Mouse (Mus musculus) midbrain, embryonic 10.5 days (tissue): ENCODE results near the gene Gm36210. TPM values are rescaled to one million over a fixed set of nuclear protein-coding genes. Genes with fewer than 3 reads are reported as not detected.

Experiments used
- DNase-seq: peaks from one replicate; pipeline ENCODE4 v3.0.0-alpha.2; 2017; ENCODE audit warnings: low spot score
- H3K27ac ChIP-seq: fragments of 300-500 bp; sonication (generic); replicated peaks from 2 replicates; pipeline ENCODE4 v1.5.1; 2016; ENCODE audit warnings: mild to moderate bottlenecking
- H3K27me3 ChIP-seq: fragments of 300-500 bp; sonication (generic); 2 replicates; pipeline ENCODE4 v1.6.1; 2016; ENCODE audit warnings: low read depth, mild to moderate bottlenecking; ENCODE audit not compliant: poor library complexity, severe bottlenecking
- H3K36me3 ChIP-seq: fragments of 300-500 bp; sonication (generic); 2 replicates; pipeline ENCODE4 v1.6.1; 2016; ENCODE audit warnings: mild to moderate bottlenecking, moderate library complexity
- H3K4me1 ChIP-seq: fragments of 300-500 bp; sonication (generic); 2 replicates; pipeline ENCODE4 v1.6.1; 2016
- H3K4me3 ChIP-seq: fragments of 300-500 bp; sonication (generic); 2 replicates; pipeline ENCODE4 v1.5.1; 2016; ENCODE audit warnings: mild to moderate bottlenecking, moderate library complexity
- H3K9me3 ChIP-seq: fragments of 300-500 bp; sonication (generic); replicated peaks from 2 replicates; pipeline ENCODE4 v1.6.1; 2016; ENCODE audit warnings: mild to moderate bottlenecking
- WGBS: fragments of 180-500 bp; shearing (Covaris S2); methylation state at CpG from one replicate; pipeline ENCODE4 v1.1.7; 2016; 5-methylcytosine and 5-hydroxymethylcytosine counted together
- polyA plus RNA-seq: library from polyadenylated mRNA; unstranded; fragments of >200 nt; fragmentation: Nextera tagmentation; extraction: Ambion mirVana; gene quantifications from 2 replicates; pipeline ENCODE4 v1.2.1, GENCODE M21; 2016

Gm36210 gene
- polyA plus RNA-seq, 1 experiment from 2014 or later, result not detected

DNA sequence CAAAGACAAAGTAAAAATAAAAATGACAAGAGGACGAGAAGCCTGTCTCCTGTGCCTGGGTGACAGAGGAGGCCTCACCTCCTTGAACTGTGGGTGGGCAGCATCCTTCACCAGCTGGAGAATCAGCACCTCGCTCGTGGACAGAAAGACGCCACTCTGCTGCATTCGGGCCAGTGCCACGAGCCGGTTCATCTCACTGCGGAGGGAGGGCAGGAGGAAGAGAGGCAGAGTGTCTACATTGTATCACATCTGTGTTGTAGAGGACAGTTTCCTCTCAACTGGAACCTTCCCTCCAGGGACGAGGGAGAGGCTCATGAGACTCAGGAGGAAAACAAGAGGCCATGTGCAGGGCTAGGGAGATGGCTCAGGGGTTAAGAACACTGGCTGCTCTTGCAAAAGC lies 56.9 kb downstream of the Gm36210 start:
- H3K4me1 ChIP-seq, result peaks cover 8% of the 10 kb centered on the region
- H3K27ac ChIP-seq, result no peak overlapping the region
- H3K36me3 ChIP-seq, result no peaks in the 10 kb centered on the region
- H3K9me3 ChIP-seq, result 0 out of 2 replicates have a peak, but pooled peaks cover 6% of the 10 kb centered on the region
- DNase-seq, result no peak
- no peak overlapping the region for H3K4me3 ChIP-seq
- WGBS, result 64% methylated on average over 9 of the region's 9 CpGs
- H3K27me3 ChIP-seq, result peaks cover 29% of the 10 kb centered on the region

Other genes with a start within 250 kb of the Gm36210 start
- 9.2 and 9.8 TPM in 2 replicates for gene Ppp6r1, start 247.5 kb downstream of the Gm36210 start, polyA plus RNA-seq
- 132 and 142 TPM in 2 replicates for gene Hspbp1, start 221.4 kb downstream of the Gm36210 start, polyA plus RNA-seq
- gene Brsk1, start 215.9 kb downstream of the Gm36210 start, polyA plus RNA-seq, result 1.7 and 2.3 TPM in 2 replicates
- gene Tmem150b, start 181.3 kb downstream of the Gm36210 start, polyA plus RNA-seq, result 0.10 TPM in 2 replicates
- gene Kmt5c, start 166.4 kb downstream of the Gm36210 start, polyA plus RNA-seq, result 91.6 and 103 TPM in 2 replicates
- 44.1 and 46.7 TPM in 2 replicates for gene Cox6b2, start 153.4 kb downstream of the Gm36210 start, polyA plus RNA-seq
- gene Fam71e2, start 135.2 kb downstream of the Gm36210 start, polyA plus RNA-seq, result not detected in 2 replicates
- 0.21 TPM in 1 of 2 replicates, not detected in the other for gene Il11, start 123.7 kb downstream of the Gm36210 start, polyA plus RNA-seq
- not detected in 2 replicates for gene Tmem190, start 123.6 kb downstream of the Gm36210 start, polyA plus RNA-seq
- 2.7 and 3.4 TPM in 2 replicates for gene Tmem238, start 116.9 kb downstream of the Gm36210 start, polyA plus RNA-seq
- 339 and 383 TPM in 2 replicates for gene Rpl28, start 113.6 kb downstream of the Gm36210 start, polyA plus RNA-seq
- 357 and 426 TPM in 2 replicates for gene Ube2s, start 93.9 kb downstream of the Gm36210 start, polyA plus RNA-seq
- gene Shisa7, start 61.8 kb downstream of the Gm36210 start, polyA plus RNA-seq, result 0.28 and 1.1 TPM in 2 replicates
- 2.8 and 4.1 TPM in 2 replicates for gene Isoc2b, start 36.3 kb downstream of the Gm36210 start, polyA plus RNA-seq
- 0.64 and 0.70 TPM in 2 replicates for gene Isoc2a, start 29.4 kb downstream of the Gm36210 start, polyA plus RNA-seq
- gene Zfp628, start 8.7 kb upstream of the Gm36210 start, polyA plus RNA-seq, result 4.3 and 4.7 TPM in 2 replicates
- 10.4 and 11.6 TPM in 2 replicates for gene Nat14, start 15.5 kb upstream of the Gm36210 start, polyA plus RNA-seq
- 1.6 and 1.9 TPM in 2 replicates for gene Ssc5d, start 19.3 kb upstream of the Gm36210 start, polyA plus RNA-seq
- gene Sbk2, start 57.9 kb upstream of the Gm36210 start, polyA plus RNA-seq, result 0.05 and 0.26 TPM in 2 replicates
- not detected in 2 replicates for gene Sbk3, start 64.7 kb upstream of the Gm36210 start, polyA plus RNA-seq
- gene Zfp579, start 89.6 kb upstream of the Gm36210 start, polyA plus RNA-seq, result 26.2 and 35.6 TPM in 2 replicates
- gene Zfp524, start 107.9 kb upstream of the Gm36210 start, polyA plus RNA-seq, result 7.1 and 9.1 TPM in 2 replicates
- 56.7 and 58.1 TPM in 2 replicates for gene Fiz1, start 108.2 kb upstream of the Gm36210 start, polyA plus RNA-seq
- 1.2 and 1.5 TPM in 2 replicates for gene Gm44973, start 109.0 kb upstream of the Gm36210 start, polyA plus RNA-seq
- 5.2 and 5.5 TPM in 2 replicates for gene Zfp865, start 113.9 kb upstream of the Gm36210 start, polyA plus RNA-seq
- 5.1 and 5.2 TPM in 2 replicates for gene Ccdc106, start 114.0 kb upstream of the Gm36210 start, polyA plus RNA-seq
- gene 4632433K11Rik, start 127.6 kb upstream of the Gm36210 start, polyA plus RNA-seq, result not detected in 2 replicates
- gene Zfp784, start 131.9 kb upstream of the Gm36210 start, polyA plus RNA-seq, result 2.8 and 4.2 TPM in 2 replicates
- 41.2 and 51.2 TPM in 2 replicates for gene Zfp580, start 145.0 kb upstream of the Gm36210 start, polyA plus RNA-seq
- gene U2af2, start 155.6 kb upstream of the Gm36210 start, polyA plus RNA-seq, result 176 and 180 TPM in 2 replicates
- gene Epn1, start 173.7 kb upstream of the Gm36210 start, polyA plus RNA-seq, result 56.1 and 60.7 TPM in 2 replicates
- not detected in 2 replicates for gene Rfpl4, start 210.4 kb upstream of the Gm36210 start, polyA plus RNA-seq
- gene Rasl2-9, start 219.4 kb upstream of the Gm36210 start, polyA plus RNA-seq, result 0.33 and 0.48 TPM in 2 replicates
- not detected in 2 replicates for gene Vmn1r55, start 243.2 kb upstream of the Gm36210 start, polyA plus RNA-seq